Mouse (Mus musculus) limb, embryonic 11.5 days (tissue): Measurements from ENCODE around the gene Lrrc10. TPM values are rescaled to one million over a fixed set of nuclear protein-coding genes. Genes with fewer than 3 reads are reported as not detected.
A peak's percentile ranks its signal among the peaks of the same experiment; 100 is the strongest.

Source experiments
- ATAC-seq: fragments of 200-750 bp; cut with Nextera tagmentation; 2 replicates; pipeline ENCODE4 v1.8.0; 2017; ENCODE audit warnings: low read depth; ENCODE audit not compliant: insufficient number of reproducible peaks, low FRiP score, low TSS enrichment
- DNase-seq: peaks from one replicate; pipeline ENCODE4 v3.0.0-alpha.2; 2015; ENCODE audit warnings: low spot score
- H3K27ac ChIP-seq: fragments of 300-500 bp; sonication (generic); replicated peaks from 2 replicates; pipeline ENCODE4 v1.5.1; 2014; ENCODE audit warnings: low read depth, mild to moderate bottlenecking, low read length
- H3K27me3 ChIP-seq: fragments of 300-500 bp; sonication (generic); 2 replicates; pipeline ENCODE4 v1.6.1; 2014; ENCODE audit warnings: mild to moderate bottlenecking, low read length, mixed read lengths; ENCODE audit not compliant: control insufficient read depth, insufficient read depth
- H3K36me3 ChIP-seq: fragments of 300-500 bp; sonication (generic); 2 replicates; pipeline ENCODE4 v1.6.1; 2014; ENCODE audit warnings: mild to moderate bottlenecking, low read length, moderate library complexity, mixed read lengths; ENCODE audit not compliant: control insufficient read depth, insufficient read depth
- H3K4me1 ChIP-seq: fragments of 300-500 bp; sonication (generic); 2 replicates; pipeline ENCODE4 v1.6.1; 2014; ENCODE audit warnings: low read length, mixed read lengths; ENCODE audit not compliant: control insufficient read depth, insufficient read depth
- H3K4me2 ChIP-seq: fragments of 300-500 bp; sonication (generic); 2 replicates; pipeline ENCODE4 v1.6.1; 2014; ENCODE audit warnings: low read depth, mild to moderate bottlenecking, moderate library complexity; ENCODE audit not compliant: severe bottlenecking
- H3K4me3 ChIP-seq: fragments of 300-500 bp; sonication (generic); 2 replicates; pipeline ENCODE4 v1.5.1; 2014; ENCODE audit warnings: low read depth, low read length
- H3K9ac ChIP-seq: fragments of 300-500 bp; sonication (generic); 2 replicates; pipeline ENCODE4 v1.6.1; 2014; ENCODE audit warnings: mild to moderate bottlenecking, low read length
- H3K9me3 ChIP-seq: fragments of 300-500 bp; sonication (generic); 2 replicates; pipeline ENCODE4 v1.6.1; 2016; ENCODE audit warnings: low read length; ENCODE audit not compliant: control insufficient read depth
- WGBS: fragments of 180-500 bp; shearing (Covaris S2); extraction: QIAGEN DNeasy Blood & Tissue Kit; methylation state at CpG from one replicate; pipeline ENCODE4 v1.1.7; 2014; 5-methylcytosine and 5-hydroxymethylcytosine counted together
- polyA plus RNA-seq: library from polyadenylated mRNA; unstranded; fragments of >200 nt; fragmentation: Nextera tagmentation; extraction: Ambion mirVana; gene quantifications from 2 replicates; pipeline ENCODE4 v1.2.1, GENCODE M21; 2014

The Lrrc10 gene
- polyA plus RNA-seq, 1 experiment from 2014 or later, result 0.11 TPM

DNA sequence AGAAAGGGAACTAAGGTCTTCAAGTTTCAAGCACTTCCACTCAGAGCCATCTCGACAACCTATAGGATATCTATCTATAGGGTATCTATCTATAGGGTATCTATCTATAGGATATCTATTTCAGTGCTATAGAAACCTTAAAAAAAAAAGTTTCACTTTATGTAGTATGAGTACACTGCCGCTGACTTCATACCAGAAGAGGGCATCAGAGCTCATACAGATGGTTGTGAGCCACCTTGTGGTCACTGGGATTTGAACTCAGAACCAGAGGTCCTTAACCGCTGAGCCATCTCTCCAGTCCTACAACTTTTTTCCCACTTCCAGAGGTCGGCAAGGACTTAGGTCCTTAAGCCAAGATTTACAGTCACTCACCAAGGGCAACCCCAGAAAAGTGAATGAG lies 10.5 kb downstream of the Lrrc10 start:
- Histone ChIP-seq H3K4me2 (no peak overlapping the region), H3K4me1 (no peaks in the 10 kb centered on the region), H3K9me3 (no peaks in the 10 kb centered on the region), H3K4me3 (no peak overlapping the region), H3K27ac (no peak overlapping the region), H3K9ac (no peak overlapping the region), H3K27me3 (no peaks in the 10 kb centered on the region), H3K36me3 (peaks cover 58% of the 10 kb centered on the region)
- 90% methylated on average over 4 of the region's 4 CpGs for WGBS
- ATAC-seq, result no peak
- DNase-seq, result no peak

DNA sequence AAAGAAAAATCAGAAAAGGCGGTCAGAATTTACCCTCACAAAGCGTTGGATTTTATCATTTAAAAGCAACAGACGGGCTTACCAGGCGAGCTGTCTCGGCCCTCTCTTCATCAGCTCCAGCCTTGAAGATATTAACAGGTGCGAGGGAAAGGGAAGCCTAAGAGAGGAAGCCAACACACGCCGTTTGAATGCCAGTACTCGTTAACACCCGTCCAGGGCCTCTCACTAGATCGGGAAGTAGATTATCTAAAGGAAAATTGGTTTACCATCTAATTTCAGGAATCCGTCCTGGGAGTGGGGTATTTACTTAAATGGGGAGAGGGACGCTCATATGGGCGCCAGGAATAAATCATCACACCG lies 17.7 kb downstream of the Lrrc10 start:
- no peaks in the 10 kb centered on the region for H3K4me1 ChIP-seq
- peak overlapping the region; percentile 98 for H3K4me3 ChIP-seq
- H3K36me3 ChIP-seq, result peaks cover 26% of the 10 kb centered on the region
- H3K27ac ChIP-seq, result no peak overlapping the region
- H3K27me3 ChIP-seq, result no peaks in the 10 kb centered on the region
- peak overlapping the region; percentile 77 for H3K4me2 ChIP-seq
- peak overlapping the region; percentile 89 for H3K9ac ChIP-seq
- ATAC-seq (no peak), DNase-seq (no peak)
- 4% methylated on average over 15 of the region's 15 CpGs for WGBS
- no peaks in the 10 kb centered on the region for H3K9me3 ChIP-seq

DNA sequence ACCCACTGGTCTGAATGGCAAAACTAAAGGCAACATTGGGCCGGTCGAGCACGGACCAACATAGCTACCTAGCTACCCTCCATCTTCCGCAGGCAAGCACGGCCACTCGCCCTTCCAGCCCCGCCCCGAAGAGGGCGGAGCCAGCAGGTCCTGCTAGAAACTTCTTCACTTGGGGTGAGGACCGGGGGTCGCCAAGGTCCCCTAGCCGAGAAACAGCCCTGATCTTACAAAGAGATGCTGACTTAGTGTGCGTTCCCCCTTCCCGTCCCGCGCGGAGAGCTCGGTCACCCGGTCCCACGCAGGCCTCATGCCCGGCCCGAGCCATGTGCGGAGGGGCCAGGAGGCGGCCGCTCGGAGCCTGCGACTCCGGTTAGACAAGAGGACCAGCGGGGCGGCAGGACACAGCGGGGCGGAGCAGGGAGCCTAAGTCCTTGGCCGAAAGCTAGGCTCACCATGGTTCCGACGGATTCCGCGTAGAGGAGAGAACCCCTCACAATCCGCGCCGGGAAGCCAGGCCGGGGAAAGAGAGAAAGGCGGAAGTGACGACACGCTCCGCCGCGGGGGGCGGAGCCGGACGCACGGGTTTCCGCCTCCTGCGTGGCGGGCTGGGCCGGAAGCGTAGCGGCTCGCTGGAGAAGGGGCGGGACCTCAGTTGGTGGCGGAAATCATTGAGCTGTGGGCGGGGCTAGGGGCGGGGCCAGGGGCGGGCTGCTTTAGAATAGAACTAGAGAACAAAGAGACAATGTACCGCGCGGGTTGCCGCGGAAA lies 18.3 kb downstream of the Lrrc10 start, which contains the start of gene Cct2:
Gene Cct2, minus strand, starts transcription at position 561 of the 768 bp plus-strand sequence.
- Histone ChIP-seq H3K9ac (peak within 1 kb of the TSS; percentile 89), H3K4me2 (peak within 1 kb of the TSS; percentile 77), H3K36me3 (peaks cover 21% of the 10 kb centered on the region), H3K27ac (peak within 1 kb of the TSS; percentile 86), H3K4me1 (no peaks in the 10 kb centered on the region), H3K4me3 (peak within 1 kb of the TSS; percentile 98), H3K27me3 (no peaks in the 10 kb centered on the region), H3K9me3 (no peaks in the 10 kb centered on the region)
- under 1% methylated on average over 67 of the region's 68 CpGs for WGBS
- DNase-seq (peak; percentile 97), ATAC-seq (peak; percentile 92)

DNA sequence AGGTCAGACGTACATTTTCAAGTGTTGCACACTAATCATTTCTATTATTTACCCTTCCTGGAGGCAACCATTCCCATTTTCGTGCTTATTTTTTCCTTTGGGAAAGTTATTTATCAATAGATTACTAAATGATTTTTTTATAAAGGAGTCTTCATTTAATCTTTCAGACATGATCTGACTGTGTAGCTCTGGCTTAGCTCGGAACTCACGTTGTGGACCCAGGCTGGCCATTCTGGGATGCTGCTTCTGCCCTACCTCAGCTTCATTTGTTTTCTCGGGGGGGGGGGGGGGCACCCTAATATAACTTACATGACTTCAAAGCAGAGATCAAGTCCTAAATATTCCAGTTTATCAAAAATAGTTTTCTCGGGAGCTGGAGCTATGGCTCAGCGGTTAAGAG lies 18.9 kb downstream of the Lrrc10 start:
- Histone ChIP-seq H3K27ac (no peak overlapping the region), H3K4me1 (no peaks in the 10 kb centered on the region), H3K4me3 (peak overlapping the region; percentile 98; the same call in 1 of the 2 replicates), H3K9ac (peak overlapping the region; percentile 58; the same call in 1 of the 2 replicates), H3K4me2 (peak overlapping the region; percentile 27; the same call in 1 of the 2 replicates), H3K27me3 (no peaks in the 10 kb centered on the region), H3K36me3 (peaks cover 15% of the 10 kb centered on the region), H3K9me3 (no peaks in the 10 kb centered on the region)
- DNase-seq, result no peak
- 11% methylated on average over 7 of the region's 7 CpGs for WGBS
- peak; percentile 37; the same call in 1 of the 2 replicates for ATAC-seq

DNA sequence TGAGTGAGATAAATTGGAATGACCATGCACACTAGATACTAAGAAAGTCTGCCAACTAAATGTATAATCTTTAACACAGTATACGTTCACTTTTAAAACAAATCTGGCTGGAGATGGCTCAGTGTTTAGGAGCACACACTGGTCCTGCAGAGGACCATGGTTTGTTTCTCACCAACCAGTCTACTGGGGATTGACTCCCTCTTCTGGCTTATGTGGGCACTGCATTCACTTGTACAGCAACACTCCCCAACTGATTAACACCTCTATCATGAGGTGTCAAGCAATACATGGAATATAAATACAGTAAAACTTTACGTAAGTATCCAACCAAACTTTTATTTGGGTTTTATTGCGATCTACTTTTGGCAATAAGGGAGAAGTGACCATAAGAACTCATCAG lies 24.0 kb downstream of the Lrrc10 start:
- H3K9me3 ChIP-seq, result no peaks in the 10 kb centered on the region

DNA sequence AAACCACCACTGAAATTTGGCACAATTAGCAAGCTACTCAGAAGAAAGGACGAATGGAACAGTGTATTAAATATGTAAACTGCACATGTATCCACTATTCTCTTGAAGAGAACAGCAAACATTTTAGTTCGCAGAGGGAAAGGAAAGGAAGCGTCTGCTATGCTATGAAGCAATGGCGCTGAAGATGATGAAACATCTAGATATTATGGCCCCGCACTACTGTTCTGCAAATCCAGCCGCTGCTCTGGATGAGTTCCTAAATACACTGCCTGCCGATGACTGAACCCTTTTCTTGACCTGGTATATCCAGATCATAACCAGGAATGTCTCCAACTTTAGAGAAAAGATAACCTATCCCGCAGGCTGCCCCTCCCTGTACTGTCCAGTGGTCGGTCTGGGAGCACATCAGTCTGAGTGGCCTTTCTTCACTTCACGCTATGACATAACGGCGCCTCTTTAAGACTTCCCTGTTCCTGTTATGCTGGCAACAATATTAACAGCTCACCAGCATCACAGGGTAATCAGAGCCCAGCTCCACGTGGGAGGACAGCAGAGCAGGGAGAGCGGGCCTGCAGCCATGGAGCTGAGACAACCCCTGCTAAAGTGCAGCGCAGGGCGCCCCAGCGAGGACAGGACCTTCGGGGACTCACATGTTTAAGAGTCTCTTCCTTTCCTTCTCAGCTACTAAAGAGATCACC lies 27.2 kb downstream of the Lrrc10 start:
- ATAC-seq (no peak), DNase-seq (no peak)
- Histone ChIP-seq H3K9ac (no peak overlapping the region), H3K27me3 (no peaks in the 10 kb centered on the region), H3K4me1 (no peaks in the 10 kb centered on the region), H3K4me2 (no peak overlapping the region), H3K36me3 (peaks cover 20% of the 10 kb centered on the region), H3K4me3 (no peak overlapping the region), H3K27ac (no peak overlapping the region), H3K9me3 (no peaks in the 10 kb centered on the region)
- 93% methylated on average over 18 of the region's 18 CpGs for WGBS

More for the DNA sequence above, 24.0 kb downstream of the Lrrc10 start:
- 94% methylated on average over 3 of the region's 3 CpGs for WGBS
- ATAC-seq (no peak), DNase-seq (no peak)
- H3K27me3 ChIP-seq, result no peaks in the 10 kb centered on the region
- peaks cover 10% of the 10 kb centered on the region; the same call in 1 of the 2 replicates for H3K36me3 ChIP-seq
- H3K27ac ChIP-seq, result no peak overlapping the region
- no peak overlapping the region for H3K4me3 ChIP-seq
- no peak overlapping the region for H3K4me2 ChIP-seq
- no peaks in the 10 kb centered on the region for H3K4me1 ChIP-seq
- no peak overlapping the region for H3K9ac ChIP-seq

DNA sequence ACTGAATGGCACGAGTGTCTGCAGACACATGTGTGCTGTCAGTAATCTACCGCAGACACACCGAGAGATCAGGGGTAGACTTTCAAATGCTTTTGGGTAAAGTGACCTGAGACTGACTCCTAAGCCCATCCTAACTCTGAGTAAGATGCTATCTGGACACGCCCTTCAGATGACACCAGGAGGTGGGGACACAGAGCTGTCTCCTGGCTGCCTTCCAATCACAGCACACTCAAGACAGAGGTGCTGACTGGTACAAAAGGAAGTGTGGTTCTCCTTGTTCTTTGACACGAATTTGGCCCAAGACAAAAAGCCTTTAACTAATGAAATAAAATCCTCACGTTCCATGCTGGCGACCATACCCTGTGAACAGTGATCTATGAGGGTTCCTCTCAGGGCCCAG lies 28.0 kb downstream of the Lrrc10 start:
- Histone ChIP-seq H3K36me3 (peaks cover 20% of the 10 kb centered on the region), H3K27me3 (no peaks in the 10 kb centered on the region), H3K4me1 (no peaks in the 10 kb centered on the region), H3K9me3 (no peaks in the 10 kb centered on the region), H3K4me2 (no peak overlapping the region), H3K4me3 (no peak overlapping the region), H3K27ac (no peak overlapping the region), H3K9ac (no peak overlapping the region)
- DNase-seq, result no peak
- WGBS, result 92% methylated on average over 7 of the region's 7 CpGs
- ATAC-seq, result no peak

DNA sequence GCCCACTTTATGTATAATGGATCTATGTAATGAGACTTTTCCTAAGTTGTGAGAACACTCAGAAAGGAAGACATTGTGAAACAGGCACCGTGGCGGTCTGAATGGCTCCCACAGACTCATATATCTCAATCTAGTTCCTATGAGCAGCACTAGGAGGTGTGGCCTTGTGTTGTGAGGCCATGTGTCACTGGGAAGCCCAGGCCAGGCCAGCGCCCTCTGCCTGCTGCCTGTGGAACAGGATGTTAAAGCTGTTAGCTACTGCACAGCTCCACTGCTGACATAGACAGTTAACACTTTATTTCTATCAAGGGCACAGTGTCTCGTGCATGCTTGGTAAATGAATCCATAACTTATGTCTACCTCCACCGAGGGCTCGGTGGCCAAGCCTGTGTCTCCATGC lies 33.1 kb downstream of the Lrrc10 start:
- H3K27me3 ChIP-seq, result no peaks in the 10 kb centered on the region
- peak; percentile 44 for DNase-seq
- no peak overlapping the region for H3K4me3 ChIP-seq
- no peak for ATAC-seq
- H3K4me1 ChIP-seq, result no peaks in the 10 kb centered on the region
- H3K27ac ChIP-seq, result no peak overlapping the region
- peaks cover 28% of the 10 kb centered on the region for H3K36me3 ChIP-seq
- WGBS, result 81% methylated on average over 6 of the region's 6 CpGs
- H3K9ac ChIP-seq, result no peak overlapping the region
- no peaks in the 10 kb centered on the region for H3K9me3 ChIP-seq
- H3K4me2 ChIP-seq, result no peak overlapping the region
